ENCODE assay signal across 8 mouse cellular contexts in the genomic region with DNA sequence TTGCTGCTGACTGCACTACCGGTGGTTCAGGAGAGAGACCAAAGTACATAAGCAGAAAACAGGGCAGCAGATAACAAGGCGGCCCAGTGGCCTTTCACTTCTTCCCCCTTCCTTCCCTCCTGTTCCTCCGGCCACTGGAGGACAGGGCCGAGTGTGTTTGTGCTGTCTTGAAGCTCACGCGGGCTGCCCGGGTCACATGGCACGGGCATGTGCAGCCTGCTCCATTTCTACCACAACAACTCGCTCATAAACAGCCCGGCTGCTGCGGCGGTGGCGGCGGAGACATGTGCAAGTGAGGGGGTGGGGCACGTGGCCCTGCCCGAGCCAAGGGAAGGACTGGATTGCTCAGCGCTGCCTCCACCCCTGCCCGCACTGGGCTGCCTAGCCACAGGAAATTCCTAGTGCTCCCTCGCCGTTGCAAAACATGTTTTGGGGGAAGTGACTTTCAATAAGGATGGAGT. TPM values are rescaled to one million over a fixed set of nuclear protein-coding genes. Genes with fewer than 3 reads are reported as not detected.
DNase-seq lines count a peak whose midpoint lies in the region; ATAC-seq and TF ChIP-seq lines count a peak whose summit lies in the region.

No protein-coding gene starts in this region.

- no peak for TF ChIP-seq CTCF in cortical plate, adult 2 months (IDR thresholded peaks at IDR 0.05; ENCODE audit: extremely low read depth, insufficient read depth, low read length)
- peak; percentile 2; the same call in 1 of the 2 replicates for TF ChIP-seq CTCF in hindbrain, postnatal 0 days (IDR thresholded peaks at IDR 0.05; ENCODE audit: low read depth)
- TF ChIP-seq CTCF in left cerebral cortex, adult 2 months (IDR thresholded peaks at IDR 0.05), result peak; percentile 48

- peaks cover 18% of the 10 kb centered on the region for H3K4me1 ChIP-seq in cortical plate, adult 2 months (ENCODE audit: control insufficient read depth, insufficient read depth, low read length)
- peaks cover 29% of the 10 kb centered on the region for H3K4me1 ChIP-seq in hindbrain, postnatal 0 days (ENCODE audit: insufficient read depth, low read length)

- H3K9ac ChIP-seq in hindbrain, postnatal 0 days (replicated peaks; ENCODE audit: low read length), result peak overlapping the region; percentile 39; the same call in 1 of the 2 replicates

- intact Hi-C loops in left cerebral cortex, adult 2 months (cut with DNase I), result loop anchor here (1.0 kb wide), 1 partner anchor 8 kb away; a partner anchor contains a TSS

- 2% methylated on average over 20 of the region's 20 CpGs for WGBS in hindbrain, postnatal 0 days

- peak; percentile 65 for ATAC-seq in hindbrain, postnatal 0 days

- peak overlapping the region; percentile 11; the same call in 1 of the 2 replicates for H3K4me3 ChIP-seq in cortical plate, adult 2 months (ENCODE audit: insufficient read depth, low read length)
- no peak overlapping the region for H3K4me3 ChIP-seq in hindbrain, postnatal 0 days (ENCODE audit: low read length)
- H3K4me3 ChIP-seq in left cerebral cortex, adult 2 months, result peak overlapping the region; percentile 27

- H3K36me3 ChIP-seq in hindbrain, postnatal 0 days (ENCODE audit: insufficient read depth, low read length), result no peaks in the 10 kb centered on the region

- H3K27ac ChIP-seq in cortical plate, adult 2 months (ENCODE audit: insufficient read depth, low read length), result peak overlapping the region; percentile 97
- peak overlapping the region; percentile 85 for H3K27ac ChIP-seq in hindbrain, postnatal 0 days
- peak overlapping the region; percentile 100 for H3K27ac ChIP-seq in left cerebral cortex, adult 2 months

- DNase-seq in T-cell, adult 2 months (ENCODE audit: low spot score), result peak; percentile 88
- DNase-seq in gastrocnemius, adult 8-10 months (ENCODE audit: low spot score in 2 of 2), result peak; percentile 98 to 99
- peak; percentile 86 for DNase-seq in hindbrain, postnatal 0 days (ENCODE audit: low spot score)
- DNase-seq in left cerebral cortex, adult 2 months (ENCODE audit: extremely low spot score in 1 of 2, low spot score in 2 of 2), result peak; percentile 96 to 98
- DNase-seq in lung, postnatal 4 days, result peak; percentile 95 to 98
- peak; percentile 96 for DNase-seq in right cerebral cortex, postnatal 14 days
- peak; percentile 91 for DNase-seq in urinary bladder, postnatal 25 days (ENCODE audit: low spot score)

- H3K27me3 ChIP-seq in hindbrain, postnatal 0 days (ENCODE audit: insufficient read depth, low read length), result no peaks in the 10 kb centered on the region

- no peaks in the 10 kb centered on the region for H3K9me3 ChIP-seq in hindbrain, postnatal 0 days (ENCODE audit: low read length)

- peak; percentile 69 for TF ChIP-seq POLR2A in cortical plate, adult 2 months (IDR thresholded peaks at IDR 0.05; ENCODE audit: extremely low read depth, insufficient read depth, low read length)

- H3K4me2 ChIP-seq in hindbrain, postnatal 0 days (ENCODE audit: low read depth, low read length), result peak overlapping the region; percentile 39

RNA-seq across cellular contexts. Expression of a gene that starts 8.1 kb away (rescaled TPM):
- 153 and 156 TPM in 2 replicates for polyA plus RNA-seq in cortical plate, adult 2 months (2012; rRNA removed)
- 100 to 1,000 TPM in 2 of 4 experiments, 10 to 100 TPM in 2; 83.4 to 175 (median 99.4) TPM for total RNA-seq in gastrocnemius, adult 8-10 months (2022)
- total RNA-seq in hindbrain, postnatal 0 days (2014; rRNA removed), result 7.5 and 8.6 TPM in 2 replicates
- 10.2 and 13.5 TPM in 2 replicates for polyA plus RNA-seq in hindbrain, postnatal 0 days (2015; fragmentation: Nextera tagmentation; extraction: Ambion mirVana)
- 100 to 1,000 TPM in 1 of 2 experiments, 10 to 100 TPM in 1; 91.9 to 153 TPM for total RNA-seq in left cerebral cortex, adult 2 months (2021)

RNA-seq across cellular contexts. Expression of a gene that starts 12.1 kb away (rescaled TPM):
- 119 and 131 TPM in 2 replicates for polyA plus RNA-seq in cortical plate, adult 2 months (2012; rRNA removed)
- 10 to 100 TPM; 53.9 to 57.7 (median 55.8) TPM for total RNA-seq in gastrocnemius, adult 8-10 months (2022)
- total RNA-seq in hindbrain, postnatal 0 days (2014; rRNA removed), result 77.7 and 94.3 TPM in 2 replicates
- 25.0 and 25.4 TPM in 2 replicates for polyA plus RNA-seq in hindbrain, postnatal 0 days (2015; fragmentation: Nextera tagmentation; extraction: Ambion mirVana)
- 100 to 1,000 TPM; 178 to 192 TPM for total RNA-seq in left cerebral cortex, adult 2 months (2021)

RNA-seq across cellular contexts. Expression of a gene that starts 21.4 kb away (rescaled TPM):
- 44.9 and 47.4 TPM in 2 replicates for polyA plus RNA-seq in cortical plate, adult 2 months (2012; rRNA removed)
- 10 to 100 TPM; 14.1 to 18.4 (median 15.2) TPM for total RNA-seq in gastrocnemius, adult 8-10 months (2022)
- 24.4 and 74.0 TPM in 2 replicates for total RNA-seq in hindbrain, postnatal 0 days (2014; rRNA removed)
- 35.4 and 35.7 TPM in 2 replicates for polyA plus RNA-seq in hindbrain, postnatal 0 days (2015; fragmentation: Nextera tagmentation; extraction: Ambion mirVana)
- 10 to 100 TPM; 53.0 to 57.6 TPM for total RNA-seq in left cerebral cortex, adult 2 months (2021)

RNA-seq across cellular contexts. Expression of a gene that starts 42.8 kb away (rescaled TPM):
- polyA plus RNA-seq in cortical plate, adult 2 months (2012; rRNA removed), result 721 and 771 TPM in 2 replicates
- 10 to 100 TPM; 67.5 to 81.5 (median 76.2) TPM for total RNA-seq in gastrocnemius, adult 8-10 months (2022)
- total RNA-seq in hindbrain, postnatal 0 days (2014; rRNA removed), result 725 and 812 TPM in 2 replicates
- polyA plus RNA-seq in hindbrain, postnatal 0 days (2015; fragmentation: Nextera tagmentation; extraction: Ambion mirVana), result 160 TPM in 2 replicates
- 100 to 1,000 TPM; 730 to 768 TPM for total RNA-seq in left cerebral cortex, adult 2 months (2021)

RNA-seq across cellular contexts. Expression of a gene that starts 53.3 kb away (rescaled TPM):
- polyA plus RNA-seq in cortical plate, adult 2 months (2012; rRNA removed), result 153 and 181 TPM in 2 replicates
- total RNA-seq in gastrocnemius, adult 8-10 months (2022), result under 1 TPM in 2 of 4 experiments, not detected in 2; 0.08 to 0.29 TPM
- 29.5 and 44.1 TPM in 2 replicates for total RNA-seq in hindbrain, postnatal 0 days (2014; rRNA removed)
- 11.0 TPM in 2 replicates for polyA plus RNA-seq in hindbrain, postnatal 0 days (2015; fragmentation: Nextera tagmentation; extraction: Ambion mirVana)
- 100 to 1,000 TPM; 144 to 153 TPM for total RNA-seq in left cerebral cortex, adult 2 months (2021)
